Mouse (Mus musculus) intestine, embryonic 14.5 days (tissue): ENCODE results near the gene Smdt1. TPM values are rescaled to one million over a fixed set of nuclear protein-coding genes. Genes with fewer than 3 reads are reported as not detected.

Experiments used
- ATAC-seq: fragments of 200-750 bp; cut with Nextera tagmentation; replicated peaks from 2 replicates; pipeline ENCODE4 v1.8.0; 2017; ENCODE audit warnings: low read depth, moderate number of reproducible peaks, moderate TSS enrichment, moderate library complexity; ENCODE audit not compliant: low FRiP score, low TSS enrichment
- DNase-seq: peaks from one replicate; pipeline ENCODE4 v3.0.0-alpha.2; 2018; ENCODE audit warnings: low spot score
- H3K27ac ChIP-seq: fragments of 300-500 bp; sonication (generic); 2 replicates; pipeline ENCODE4 v1.5.1; 2014; ENCODE audit warnings: low read depth, mild to moderate bottlenecking, control low read depth
- H3K27me3 ChIP-seq: fragments of 300-500 bp; sonication (generic); replicated peaks from 2 replicates; pipeline ENCODE4 v1.6.1; 2014; ENCODE audit warnings: low read length, control low read depth; ENCODE audit not compliant: control insufficient read depth, insufficient read depth
- H3K36me3 ChIP-seq: fragments of 300-500 bp; sonication (generic); 2 replicates; pipeline ENCODE4 v1.6.1; 2014; ENCODE audit warnings: low read length, control low read depth; ENCODE audit not compliant: control insufficient read depth, insufficient read depth
- H3K4me1 ChIP-seq: fragments of 300-500 bp; sonication (generic); replicated peaks from 2 replicates; pipeline ENCODE4 v1.6.1; 2014; ENCODE audit warnings: low read length, control low read depth, mixed read lengths; ENCODE audit not compliant: control insufficient read depth, insufficient read depth
- H3K4me2 ChIP-seq: fragments of 300-500 bp; sonication (generic); 2 replicates; pipeline ENCODE4 v1.6.1; 2014; ENCODE audit warnings: low read length
- H3K4me3 ChIP-seq: fragments of 300-500 bp; sonication (generic); 2 replicates; pipeline ENCODE4 v1.5.1; 2014; ENCODE audit warnings: low read depth, low read length, control low read depth, mixed read lengths
- H3K9ac ChIP-seq: fragments of 300-500 bp; sonication (generic); 2 replicates; pipeline ENCODE4 v1.6.1; 2014; ENCODE audit warnings: mild to moderate bottlenecking, low read length
- H3K9me3 ChIP-seq: fragments of 300-500 bp; sonication (generic); 2 replicates; pipeline ENCODE4 v1.6.1; 2016; ENCODE audit warnings: low read length, control low read depth; ENCODE audit not compliant: control insufficient read depth
- WGBS: fragments of 180-500 bp; shearing (Covaris S2); extraction: QIAGEN DNeasy Blood & Tissue Kit; methylation state at CpG from one replicate; pipeline ENCODE4 v1.1.7; 2014; 5-methylcytosine and 5-hydroxymethylcytosine counted together
- polyA plus RNA-seq: library from polyadenylated mRNA; unstranded; fragments of >200 nt; fragmentation: Nextera tagmentation; extraction: Ambion mirVana; gene quantifications from 2 replicates; pipeline ENCODE4 v1.2.1, GENCODE M21; 2014

Gene Smdt1
- polyA plus RNA-seq, 1 experiment from 2014 or later: 272 TPM

DNA sequence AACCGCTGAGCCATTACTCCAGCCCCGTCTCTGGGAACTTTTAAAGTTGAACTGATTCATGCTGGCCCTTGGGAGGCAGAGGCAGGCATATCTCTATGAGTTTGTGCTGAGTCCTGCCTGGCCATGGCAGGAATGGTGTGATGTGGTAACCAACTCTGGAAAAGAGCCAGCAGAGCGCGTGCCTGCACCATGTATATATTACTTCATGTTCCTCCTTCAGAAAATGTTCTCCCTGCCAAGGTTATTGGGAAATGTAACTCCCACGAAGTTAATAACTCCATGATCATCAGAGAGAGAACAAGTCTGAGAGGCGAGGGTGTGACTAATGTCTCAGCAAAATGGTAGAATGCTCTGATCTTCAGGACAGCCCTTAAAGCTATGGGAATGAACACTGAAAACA lies 20.9 kb upstream of the Smdt1 start:
- no peak for DNase-seq
- 83% methylated on average over 6 of the region's 6 CpGs for WGBS

DNA sequence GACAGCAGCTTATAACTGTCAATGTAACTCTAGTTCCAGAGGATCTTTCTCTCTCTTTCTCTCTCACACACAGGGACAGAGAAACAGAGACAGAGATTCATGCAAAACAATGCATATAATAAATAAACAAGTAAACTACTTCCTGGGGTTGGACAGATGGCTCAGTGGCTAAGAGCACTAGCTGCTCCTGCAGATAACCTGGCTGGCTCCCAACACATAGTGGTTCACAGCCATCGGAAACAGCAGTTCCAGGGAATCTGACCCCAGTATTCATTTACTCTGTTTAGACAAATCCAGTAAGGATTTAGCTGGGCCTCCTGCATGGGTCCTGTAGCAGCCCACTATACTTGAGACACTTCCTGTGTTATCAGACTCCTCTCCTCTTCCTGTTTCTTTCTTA lies 19.1 kb upstream of the Smdt1 start:
- Histone ChIP-seq H3K9me3 (no peaks in the 10 kb centered on the region), H3K4me2 (no peak overlapping the region), H3K27ac (no peak overlapping the region), H3K4me3 (no peak overlapping the region), H3K9ac (no peak overlapping the region), H3K4me1 (no peaks in the 10 kb centered on the region), H3K27me3 (no peaks in the 10 kb centered on the region), H3K36me3 (no peaks in the 10 kb centered on the region)
- no peak for ATAC-seq
- 25% methylated on average over 1 of the region's 1 CpGs for WGBS
- no peak for DNase-seq

More for the DNA sequence above, 20.9 kb upstream of the Smdt1 start:
- Histone ChIP-seq H3K4me2 (no peak overlapping the region), H3K27me3 (no peaks in the 10 kb centered on the region), H3K36me3 (no peaks in the 10 kb centered on the region), H3K4me1 (no peaks in the 10 kb centered on the region), H3K4me3 (no peak overlapping the region), H3K9ac (no peak overlapping the region), H3K9me3 (no peaks in the 10 kb centered on the region), H3K27ac (no peak overlapping the region)
- ATAC-seq: no peak

DNA sequence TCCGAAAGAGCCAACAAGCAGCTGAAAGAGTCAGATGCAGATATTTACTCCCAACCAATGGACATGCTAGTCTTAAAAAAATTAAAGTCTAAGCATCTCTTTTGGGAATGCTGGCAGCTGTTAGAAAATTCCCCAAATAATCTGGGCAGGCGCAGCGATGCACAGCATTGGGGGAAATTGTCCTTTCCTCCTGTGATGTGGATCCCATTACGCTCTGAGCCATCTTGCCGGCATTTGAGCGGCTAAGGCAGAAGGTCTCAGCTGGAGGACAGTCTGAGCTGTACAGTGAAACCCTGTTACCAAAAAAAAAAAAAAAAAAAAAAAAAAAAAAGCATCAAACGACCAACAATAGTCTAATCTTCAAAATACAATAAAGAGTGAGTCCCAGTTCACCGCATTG lies 16.6 kb upstream of the Smdt1 start:
- WGBS: 80% methylated on average over 8 of the region's 8 CpGs
- no peak for DNase-seq

DNA sequence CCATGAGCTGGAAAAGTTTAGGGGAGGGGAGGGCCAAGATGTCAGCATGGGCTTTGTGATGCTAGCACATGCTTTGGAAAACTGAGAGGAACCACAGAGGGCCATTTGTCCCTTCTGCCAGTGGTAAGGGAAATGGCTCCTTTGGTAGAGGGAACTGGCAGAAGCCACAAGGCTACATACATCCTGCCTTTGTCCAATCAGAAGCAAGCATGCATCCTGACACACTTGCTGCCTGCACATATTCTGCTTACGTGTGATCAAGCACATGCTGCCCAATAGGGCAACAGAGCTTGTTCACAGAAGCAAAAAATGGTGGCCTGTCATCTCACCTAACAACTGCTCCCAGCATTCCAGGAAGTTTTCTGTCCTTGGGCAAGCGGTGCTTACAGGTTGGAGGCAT lies 13.4 kb upstream of the Smdt1 start:
- no peaks in the 10 kb centered on the region for H3K4me1 ChIP-seq
- WGBS: 61% methylated on average over 2 of the region's 2 CpGs
- no peak overlapping the region for H3K9ac ChIP-seq
- H3K4me2 ChIP-seq: no peak overlapping the region
- no peak overlapping the region for H3K27ac ChIP-seq
- H3K36me3 ChIP-seq: peaks cover 14% of the 10 kb centered on the region
- no peak overlapping the region for H3K4me3 ChIP-seq
- H3K9me3 ChIP-seq: no peaks in the 10 kb centered on the region
- DNase-seq (no peak), ATAC-seq (no peak)
- no peaks in the 10 kb centered on the region for H3K27me3 ChIP-seq

More for the DNA sequence above, 16.6 kb upstream of the Smdt1 start:
- Histone ChIP-seq H3K4me2 (no peak overlapping the region), H3K36me3 (no peaks in the 10 kb centered on the region), H3K4me1 (no peaks in the 10 kb centered on the region), H3K27me3 (no peaks in the 10 kb centered on the region), H3K9me3 (no peaks in the 10 kb centered on the region), H3K27ac (no peak overlapping the region), H3K4me3 (no peak overlapping the region), H3K9ac (no peak overlapping the region)
- no peak for ATAC-seq

DNA sequence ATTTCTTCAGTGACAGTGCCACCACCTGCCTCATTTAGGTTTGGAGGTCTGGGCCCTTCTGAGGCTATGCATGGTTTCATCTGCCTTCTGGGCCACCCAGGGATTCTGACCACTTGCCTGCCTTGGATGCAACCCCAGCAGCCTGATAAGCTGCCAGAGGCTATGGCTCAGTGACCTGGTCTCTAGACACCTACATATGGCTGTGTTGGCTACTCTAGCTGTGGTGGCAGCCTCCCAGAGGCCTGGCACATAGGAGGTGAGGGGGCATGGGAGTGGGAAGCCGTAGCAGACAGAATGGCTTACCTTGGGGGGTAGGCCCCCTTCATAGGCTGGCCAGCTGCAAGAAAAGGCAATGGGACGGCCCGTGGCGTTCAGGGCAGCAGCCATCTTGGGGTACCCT lies 3.6 kb upstream of the Smdt1 start:
- Histone ChIP-seq H3K9me3 (no peaks in the 10 kb centered on the region), H3K9ac (no peak overlapping the region), H3K4me1 (peaks cover 14% of the 10 kb centered on the region), H3K36me3 (peaks cover 41% of the 10 kb centered on the region), H3K27ac (no peak overlapping the region), H3K4me2 (no peak overlapping the region), H3K27me3 (no peaks in the 10 kb centered on the region), H3K4me3 (no peak overlapping the region)
- DNase-seq: no peak
- 98% methylated on average over 4 of the region's 4 CpGs for WGBS
- ATAC-seq: no peak

DNA sequence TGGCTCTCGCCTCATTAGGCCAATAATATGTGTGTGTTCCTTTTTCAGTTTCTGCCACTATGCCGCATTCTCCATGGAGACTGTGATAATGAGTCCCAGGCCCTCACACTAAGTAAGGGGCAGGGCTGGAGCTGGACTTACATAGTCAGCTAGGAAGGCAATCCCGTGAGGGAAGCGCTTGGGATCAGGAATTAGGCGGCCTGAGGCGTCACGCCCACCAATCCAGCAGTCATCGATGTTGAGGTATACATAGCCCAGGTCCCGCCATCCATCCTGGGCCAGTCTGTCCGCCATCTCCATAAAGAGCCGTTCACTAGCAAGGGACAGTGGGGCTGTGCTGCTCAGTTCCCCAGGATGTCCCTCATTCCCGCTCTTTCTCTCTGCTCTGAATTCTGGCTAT lies 2.1 kb upstream of the Smdt1 start:
- Histone ChIP-seq H3K9me3 (no peaks in the 10 kb centered on the region), H3K4me1 (peaks cover 15% of the 10 kb centered on the region), H3K9ac (no peak overlapping the region), H3K27me3 (no peaks in the 10 kb centered on the region), H3K4me3 (no peak overlapping the region), H3K4me2 (no peak overlapping the region), H3K27ac (no peak overlapping the region), H3K36me3 (peaks cover 35% of the 10 kb centered on the region)
- ATAC-seq (no peak), DNase-seq (no peak)
- WGBS: 88% methylated on average over 12 of the region's 12 CpGs

DNA sequence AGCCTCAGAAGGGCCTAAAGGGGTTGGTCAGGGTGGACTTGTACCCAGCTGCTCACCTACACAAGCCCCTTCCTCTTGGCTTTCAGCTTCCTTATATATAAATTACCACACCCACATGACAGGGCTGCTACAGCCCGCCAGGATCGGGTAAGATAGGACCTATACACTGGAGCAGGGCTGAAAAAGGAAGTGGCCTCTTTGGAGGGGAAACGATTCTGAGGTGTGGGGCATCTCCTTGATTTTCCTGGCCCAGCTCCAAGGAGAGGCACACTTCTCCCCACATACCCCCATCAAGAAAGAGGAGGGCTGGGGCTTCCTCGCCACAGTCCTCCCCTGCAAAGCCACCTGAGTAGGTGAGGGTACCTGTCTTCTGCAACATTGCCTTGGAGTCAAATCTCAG lies 884 bp upstream of the Smdt1 start:
- Histone ChIP-seq H3K27ac (peak overlapping the region; percentile 62; the same call in 1 of the 2 replicates), H3K9ac (peak overlapping the region; percentile 59), H3K4me2 (peak overlapping the region; percentile 81), H3K9me3 (no peaks in the 10 kb centered on the region), H3K36me3 (peaks cover 32% of the 10 kb centered on the region), H3K4me1 (peaks cover 23% of the 10 kb centered on the region), H3K4me3 (peak overlapping the region; percentile 70), H3K27me3 (no peaks in the 10 kb centered on the region)
- 17% methylated on average over 4 of the region's 4 CpGs for WGBS
- ATAC-seq (no peak), DNase-seq (no peak)

DNA sequence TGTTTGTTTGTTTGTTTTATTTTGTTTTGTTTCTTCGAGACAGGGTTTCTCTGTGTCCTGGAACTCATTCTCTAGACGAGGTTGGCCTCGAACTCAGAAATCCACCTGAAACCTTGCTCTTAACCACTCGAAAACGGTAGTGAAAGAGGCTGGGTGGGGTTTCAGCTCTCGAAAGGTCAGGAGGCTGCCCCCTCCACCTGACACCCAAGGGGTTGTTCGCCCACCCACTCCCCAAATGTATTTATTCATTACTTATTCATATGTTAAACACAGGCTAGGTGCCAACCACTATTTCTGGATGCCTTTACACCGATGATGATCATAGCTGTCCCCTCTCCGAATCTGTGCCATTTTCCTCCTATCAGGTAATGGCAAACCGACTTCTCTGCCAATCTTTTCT lies 391 bp downstream of the Smdt1 start:
- peaks cover 27% of the 10 kb centered on the region for H3K36me3 ChIP-seq
- ATAC-seq (no peak), DNase-seq (no peak)
- H3K27ac ChIP-seq: no peak overlapping the region
- H3K9me3 ChIP-seq: no peaks in the 10 kb centered on the region
- peak overlapping the region; percentile 70 for H3K4me3 ChIP-seq
- H3K27me3 ChIP-seq: no peaks in the 10 kb centered on the region
- H3K4me1 ChIP-seq: peaks cover 23% of the 10 kb centered on the region
- H3K4me2 ChIP-seq: peak overlapping the region; percentile 81
- WGBS: 59% methylated on average over 10 of the region's 10 CpGs
- peak overlapping the region; percentile 59; the same call in 1 of the 2 replicates for H3K9ac ChIP-seq

DNA sequence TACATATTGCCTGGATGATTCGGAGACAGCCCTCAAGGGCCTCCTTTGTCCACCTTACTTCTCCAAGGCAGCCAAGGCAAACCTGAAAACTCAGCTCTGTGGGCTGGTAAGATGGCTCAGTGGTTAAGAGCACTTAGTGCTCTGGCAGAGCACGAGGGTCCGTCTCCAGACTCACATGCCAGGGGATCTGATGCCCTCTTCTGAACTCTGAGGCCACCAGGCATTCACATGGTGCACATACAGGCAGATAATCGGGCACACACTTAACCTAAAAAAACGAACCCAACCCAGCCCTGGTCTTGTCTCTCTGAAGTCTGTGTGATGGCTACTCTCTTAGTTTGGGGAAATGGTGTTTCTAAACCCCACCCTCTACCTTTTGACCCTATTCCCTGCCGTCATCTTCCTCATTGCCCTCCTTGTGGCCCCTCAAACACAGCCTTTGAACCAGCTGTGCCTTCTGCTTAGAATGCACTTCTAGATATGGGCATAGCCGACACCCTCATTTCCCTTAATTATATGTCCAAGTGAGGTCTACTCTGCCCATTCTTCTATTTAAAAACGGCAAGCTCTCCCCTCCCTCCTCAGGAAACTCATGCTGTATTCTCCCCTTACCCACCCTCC lies 985 bp downstream of the Smdt1 start:
- H3K27ac ChIP-seq: no peak overlapping the region
- H3K4me2 ChIP-seq: no peak overlapping the region
- H3K4me3 ChIP-seq: no peak overlapping the region

More for the DNA sequence above, 985 bp downstream of the Smdt1 start:
- no peak for DNase-seq
- WGBS: 64% methylated on average over 8 of the region's 8 CpGs
- Histone ChIP-seq H3K9ac (no peak overlapping the region), H3K36me3 (peaks cover 22% of the 10 kb centered on the region), H3K9me3 (no peaks in the 10 kb centered on the region), H3K4me1 (peaks cover 23% of the 10 kb centered on the region), H3K27me3 (no peaks in the 10 kb centered on the region)
- ATAC-seq: no peak
